Mouse (Mus musculus): ENCODE measurements around the gene Amot.

GRCm38 (mm10) chrX:145483486-145484055, 21.4 kb downstream of the Amot start:
- TF ChIP-seq CTCF (IDR thresholded peaks at IDR 0.05; ENCODE audit: extremely low read depth, insufficient read depth, insufficient read length, insufficient replicate concordance) (no peak), POLR2A (IDR thresholded peaks at IDR 0.05; ENCODE audit: low read depth, low read length) (no peak)
